Comparison of ENCODE assay signal across 9 mouse cellular contexts in genomic region chr14:79771802-79772511, GRCm38 (mm10). TPM values are rescaled to one million over a fixed set of nuclear protein-coding genes. Genes with fewer than 3 reads are reported as not detected.
A peak's percentile ranks its signal among the peaks of the same experiment; 100 is the strongest.
DNase-seq lines count a peak whose midpoint lies in the region; ATAC-seq and TF ChIP-seq lines count a peak whose summit lies in the region.
"Had no signal": no experiment of that assay in that cellular context is flagged by ENCODE, and none has a peak within 500 bp of the region (broad histone marks: within the 10 kb centered on the region; RNA-seq: fewer than 3 reads in every experiment).

No protein-coding gene starts in this region.

- peaks cover 26% of the 10 kb centered on the region for H3K4me1 ChIP-seq in forebrain, embryonic 11.5 days (replicated peaks; ENCODE audit: control insufficient read depth, insufficient read depth, low read length)
- H3K4me1 ChIP-seq in limb, embryonic 12.5 days (replicated peaks), result peaks cover 50% of the 10 kb centered on the region

- TF ChIP-seq CTCF in left cerebral cortex, adult 2 months (IDR thresholded peaks at IDR 0.05), result no peak

- H3K36me3 ChIP-seq in forebrain, embryonic 11.5 days (ENCODE audit: control insufficient read depth, insufficient read depth, low read length), result no peaks in the 10 kb centered on the region
- H3K36me3 ChIP-seq in limb, embryonic 12.5 days, result no peaks in the 10 kb centered on the region

- no peaks in the 10 kb centered on the region for H3K9me3 ChIP-seq in forebrain, embryonic 11.5 days (ENCODE audit: control insufficient read depth, low read length)
- no peaks in the 10 kb centered on the region; the same call in 1 of the 2 replicates for H3K9me3 ChIP-seq in limb, embryonic 12.5 days

- peak in 1 of 2 experiments; percentile 16 for DNase-seq in left cerebral cortex, adult 2 months (ENCODE audit: extremely low spot score in 1 of 2, low spot score in 2 of 2)
- no peak for DNase-seq in left cerebral cortex, adult 18-20 months (ENCODE audit: low spot score in 2 of 2)
- DNase-seq in forebrain, embryonic 11.5 days (ENCODE audit: low spot score), result no peak
- peak; percentile 20 for DNase-seq in retina, embryonic 14.5 days (ENCODE audit: low spot score)
- no peak for DNase-seq in gastrocnemius, adult 8-10 months (ENCODE audit: low spot score in 2 of 2)
- DNase-seq in lung, postnatal 10 days, result no peak
- DNase-seq in spleen, adult 12 weeks (ENCODE audit: low spot score), result no peak

- peak overlapping the region; percentile 52 for H3K4me3 ChIP-seq in left cerebral cortex, adult 2 months
- H3K4me3 ChIP-seq in forebrain, embryonic 11.5 days (ENCODE audit: low read depth, low read length), result peak overlapping the region; percentile 42
- peak overlapping the region; percentile 42 for H3K4me3 ChIP-seq in limb, embryonic 12.5 days (replicated peaks)

- peaks cover 46% of the 10 kb centered on the region for H3K27me3 ChIP-seq in forebrain, embryonic 11.5 days (ENCODE audit: control insufficient read depth, insufficient read depth, low read length)
- peaks cover 93% of the 10 kb centered on the region for H3K27me3 ChIP-seq in limb, embryonic 12.5 days

- intact Hi-C loops in left cerebral cortex, adult 2 months (cut with DNase I), result loop anchor here (2.0 to 10.0 kb wide), 4 partner anchors 115 to 260 kb away; no protein-coding TSS in a partner anchor

- H3K9ac ChIP-seq in forebrain, embryonic 11.5 days (ENCODE audit: low read length), result peak overlapping the region; percentile 10; the same call in 1 of the 2 replicates
- no peak overlapping the region for H3K9ac ChIP-seq in limb, embryonic 12.5 days (replicated peaks)

- peak overlapping the region; percentile 58 for H3K4me2 ChIP-seq in forebrain, embryonic 11.5 days (ENCODE audit: low read depth, low read length, severe bottlenecking)
- peak overlapping the region; percentile 65 for H3K4me2 ChIP-seq in limb, embryonic 12.5 days

- 1% methylated on average over 20 of the region's 20 CpGs for WGBS in forebrain, embryonic 11.5 days
- WGBS in limb, embryonic 12.5 days, result 3% methylated on average over 20 of the region's 20 CpGs

- H3K27ac ChIP-seq in left cerebral cortex, adult 2 months, result no peak overlapping the region; the same call in 1 of the 2 replicates
- H3K27ac ChIP-seq in forebrain, embryonic 11.5 days (ENCODE audit: low read depth, low read length), result 0 out of 2 replicates have a peak overlapping the region, but pooled peaks have one; percentile 26
- H3K27ac ChIP-seq in limb, embryonic 12.5 days, result no peak overlapping the region

- ATAC-seq in forebrain, embryonic 11.5 days (replicated peaks; ENCODE audit: low FRiP score), result no peak
- no peak for ATAC-seq in limb, embryonic 12.5 days (ENCODE audit: insufficient number of reproducible peaks, insufficient read depth, low FRiP score, low TSS enrichment, low read depth)

RNA-seq across cellular contexts. Expression of gene Pcdh8, which starts 0.8 kb away (rescaled TPM):
- 10 to 100 TPM; 57.5 to 64.1 TPM for total RNA-seq in left cerebral cortex, adult 2 months (2021)
- 10 to 100 TPM; 47.9 to 63.1 TPM for total RNA-seq in left cerebral cortex, adult 18-20 months (2021)
- polyA plus RNA-seq in forebrain, embryonic 11.5 days (2014; fragmentation: Nextera tagmentation; extraction: Ambion mirVana), result 11.4 and 13.7 TPM in 2 replicates
- polyA plus RNA-seq in limb, embryonic 12.5 days (2016; fragmentation: Nextera tagmentation; extraction: Ambion mirVana), result 4.5 TPM in 2 replicates
- not detected for total RNA-seq in gastrocnemius, adult 8-10 months (2022)
- total RNA-seq: liver, adult 2 months had no signal
- polyA plus RNA-seq: liver, adult 2 months had no signal

Comparison
In these comparisons a context has a peak if more than half of its experiments do, and no peak if none do; other contexts are left out.
1. RNA of gene Pcdh8, which starts 0.8 kb away (total RNA-seq): 57.5 to 64.1 TPM in left cerebral cortex, adult 2 months and 47.9 to 63.1 TPM in left cerebral cortex, adult 18-20 months; not detected in gastrocnemius, adult 8-10 months; every median in the first group is over 10 times any median in the second.
2. Peak in every context shown above with its lines, with median percentiles within 50 percentile points of each other: H3K4me3 ChIP-seq.